Mouse (Mus musculus) embryonic facial prominence, embryonic 14.5 days (tissue): ENCODE measurements around the gene Sugct. TPM values are rescaled to one million over a fixed set of nuclear protein-coding genes. Genes with fewer than 3 reads are reported as not detected.

ENCODE experiments used
- ATAC-seq: fragments of 200-750 bp; cut with Nextera tagmentation; 2 replicates; pipeline ENCODE4 v1.8.0; 2017; ENCODE audit warnings: low read depth, moderate number of reproducible peaks, moderate TSS enrichment
- DNase-seq: peaks from one replicate; pipeline ENCODE4 v3.0.0-alpha.2; 2015; ENCODE audit warnings: low spot score
- H3K27ac ChIP-seq: fragments of 300-500 bp; sonication (generic); replicated peaks from 2 replicates; pipeline ENCODE4 v1.5.1; 2014; ENCODE audit warnings: low read depth, mild to moderate bottlenecking, low read length, moderate library complexity
- H3K27me3 ChIP-seq: fragments of 300-500 bp; sonication (generic); replicated peaks from 2 replicates; pipeline ENCODE4 v1.6.1; 2014; ENCODE audit warnings: low read length; ENCODE audit not compliant: control insufficient read depth, insufficient read depth
- H3K36me3 ChIP-seq: fragments of 300-500 bp; sonication (generic); 2 replicates; pipeline ENCODE4 v1.6.1; 2014; ENCODE audit warnings: low read length, mixed read lengths; ENCODE audit not compliant: control insufficient read depth, insufficient read depth
- H3K4me1 ChIP-seq: fragments of 300-500 bp; sonication (generic); 2 replicates; pipeline ENCODE4 v1.6.1; 2014; ENCODE audit warnings: antibody characterized with exemption, low read length; ENCODE audit not compliant: control insufficient read depth, insufficient read depth
- H3K4me2 ChIP-seq: fragments of 300-500 bp; sonication (generic); 2 replicates; pipeline ENCODE4 v1.6.1; 2014; ENCODE audit warnings: low read depth, mild to moderate bottlenecking, low read length, moderate library complexity, mixed read lengths
- H3K4me3 ChIP-seq: fragments of 300-500 bp; sonication (generic); 2 replicates; pipeline ENCODE4 v1.5.1; 2014; ENCODE audit warnings: low read depth, mild to moderate bottlenecking, low read length
- H3K9ac ChIP-seq: fragments of 300-500 bp; sonication (generic); 2 replicates; pipeline ENCODE4 v1.6.1; 2014; ENCODE audit warnings: low read depth, mild to moderate bottlenecking, low read length, moderate library complexity, mixed read lengths
- H3K9me3 ChIP-seq: fragments of 300-500 bp; sonication (generic); 2 replicates; pipeline ENCODE4 v1.6.1; 2016; ENCODE audit warnings: low read length; ENCODE audit not compliant: control insufficient read depth
- WGBS: fragments of 180-500 bp; shearing (Covaris S2); extraction: QIAGEN DNeasy Blood & Tissue Kit; methylation state at CpG from one replicate; pipeline ENCODE4 v1.1.7; 2014; 5-methylcytosine and 5-hydroxymethylcytosine counted together
- polyA plus RNA-seq: library from polyadenylated mRNA; unstranded; fragments of >200 nt; fragmentation: Nextera tagmentation; extraction: Ambion mirVana; gene quantifications from 2 replicates; pipeline ENCODE4 v1.2.1, GENCODE M21; 2014

Gene Sugct
- 3.4 and 4.9 TPM in 2 replicates for polyA plus RNA-seq

- ATAC-seq, result peak; percentile 98
Measured at GRCm38 (mm10) chr13:17694911-17695699, at the start of gene Sugct, which contains the start of gene Mplkip. Gene Sugct, minus strand, starts transcription at chr13:17695553. Gene Mplkip, plus strand, starts transcription at chr13:17695192.

GRCm38 (mm10) chr13:17728798-17729197, 33.4 kb upstream of the Sugct start:
- Histone ChIP-seq H3K9ac (no peak overlapping the region), H3K4me1 (no peaks in the 10 kb centered on the region), H3K36me3 (peaks cover 22% of the 10 kb centered on the region; the same call in 1 of the 2 replicates), H3K27me3 (no peaks in the 10 kb centered on the region), H3K4me2 (no peak overlapping the region), H3K27ac (no peak overlapping the region), H3K4me3 (no peak overlapping the region), H3K9me3 (no peaks in the 10 kb centered on the region)
- no peak for DNase-seq
- WGBS, result 88% methylated on average over 3 of the region's 3 CpGs
- ATAC-seq, result no peak

More at GRCm38 (mm10) chr13:17694911-17695699, at the start of gene Sugct, which contains the start of gene Mplkip:
- H3K36me3 ChIP-seq, result no peaks in the 10 kb centered on the region
- H3K4me2 ChIP-seq, result peak within 1 kb of the TSS; percentile 82
- H3K4me3 ChIP-seq, result peak within 1 kb of the TSS; percentile 80
- no peaks in the 10 kb centered on the region for H3K9me3 ChIP-seq
- DNase-seq, result peak; percentile 100
- H3K9ac ChIP-seq, result peak within 1 kb of the TSS; percentile 93
- H3K27ac ChIP-seq, result peak within 1 kb of the TSS; percentile 90
- under 1% methylated on average over 45 of the region's 66 CpGs for WGBS
- H3K27me3 ChIP-seq, result no peaks in the 10 kb centered on the region
- 0 out of 2 replicates have a peak, but pooled peaks cover 5% of the 10 kb centered on the region for H3K4me1 ChIP-seq

- H3K4me3 ChIP-seq, result no peak overlapping the region
- H3K27ac ChIP-seq, result no peak overlapping the region
- ATAC-seq, result no peak
- H3K4me2 ChIP-seq, result no peak overlapping the region
- no peak overlapping the region for H3K9ac ChIP-seq
- H3K36me3 ChIP-seq, result peaks cover 22% of the 10 kb centered on the region; the same call in 1 of the 2 replicates
- no peak for DNase-seq
- no peaks in the 10 kb centered on the region for H3K4me1 ChIP-seq
- 94% methylated on average over 4 of the region's 4 CpGs for WGBS
- no peaks in the 10 kb centered on the region for H3K9me3 ChIP-seq
- H3K27me3 ChIP-seq, result no peaks in the 10 kb centered on the region
Measured at GRCm38 (mm10) chr13:17727922-17728321, 32.6 kb upstream of the Sugct start.

GRCm38 (mm10) chr13:17717357-17717756, 22.0 kb upstream of the Sugct start:
- Histone ChIP-seq H3K9ac (no peak overlapping the region), H3K27ac (no peak overlapping the region), H3K4me3 (no peak overlapping the region), H3K4me1 (no peaks in the 10 kb centered on the region), H3K4me2 (no peak overlapping the region), H3K36me3 (peaks cover 47% of the 10 kb centered on the region), H3K9me3 (no peaks in the 10 kb centered on the region), H3K27me3 (no peaks in the 10 kb centered on the region)
- ATAC-seq (no peak), DNase-seq (no peak)
- 95% methylated on average over 1 of the region's 1 CpGs for WGBS

GRCm38 (mm10) chr13:17708784-17709311, 13.5 kb upstream of the Sugct start:
- no peak overlapping the region for H3K27ac ChIP-seq
- H3K36me3 ChIP-seq, result no peaks in the 10 kb centered on the region
- 86% methylated on average over 5 of the region's 5 CpGs for WGBS
- no peaks in the 10 kb centered on the region for H3K4me1 ChIP-seq
- no peak overlapping the region for H3K4me3 ChIP-seq
- no peak overlapping the region for H3K9ac ChIP-seq
- no peaks in the 10 kb centered on the region for H3K9me3 ChIP-seq
- ATAC-seq (no peak), DNase-seq (no peak)
- H3K4me2 ChIP-seq, result no peak overlapping the region
- no peaks in the 10 kb centered on the region for H3K27me3 ChIP-seq

- Histone ChIP-seq H3K36me3 (no peaks in the 10 kb centered on the region), H3K4me3 (no peak overlapping the region), H3K9me3 (no peaks in the 10 kb centered on the region), H3K9ac (no peak overlapping the region), H3K27ac (no peak overlapping the region), H3K4me1 (no peaks in the 10 kb centered on the region), H3K27me3 (no peaks in the 10 kb centered on the region), H3K4me2 (no peak overlapping the region)
- DNase-seq (no peak), ATAC-seq (no peak)
- 85% methylated on average over 6 of the region's 6 CpGs for WGBS
Measured at GRCm38 (mm10) chr13:17705188-17705826, 10.0 kb upstream of the Sugct start.

GRCm38 (mm10) chr13:17702311-17702710, 7.0 kb upstream of the Sugct start:
- ATAC-seq (no peak), DNase-seq (no peak)
- Histone ChIP-seq H3K9me3 (no peaks in the 10 kb centered on the region), H3K4me1 (no peaks in the 10 kb centered on the region), H3K27me3 (no peaks in the 10 kb centered on the region), H3K9ac (no peak overlapping the region), H3K4me3 (no peak overlapping the region), H3K27ac (no peak overlapping the region), H3K36me3 (no peaks in the 10 kb centered on the region), H3K4me2 (no peak overlapping the region)

- Histone ChIP-seq H3K4me2 (no peak overlapping the region), H3K9ac (no peak overlapping the region), H3K36me3 (no peaks in the 10 kb centered on the region), H3K4me1 (no peaks in the 10 kb centered on the region), H3K27ac (no peak overlapping the region), H3K4me3 (no peak overlapping the region), H3K9me3 (no peaks in the 10 kb centered on the region), H3K27me3 (no peaks in the 10 kb centered on the region)
- no peak for ATAC-seq
- no peak for DNase-seq
Measured at GRCm38 (mm10) chr13:17701322-17701721, 6.0 kb upstream of the Sugct start.
